20 mouse cellular contexts compared by ENCODE assay signal in genomic region chr9:103014686-103015085, GRCm38 (mm10). TPM values are rescaled to one million over a fixed set of nuclear protein-coding genes. Genes with fewer than 3 reads are reported as not detected.
DNase-seq lines count a peak whose midpoint lies in the region; TF ChIP-seq lines count a peak whose summit lies in the region.
"Had no signal": no experiment of that assay in that cellular context is flagged by ENCODE, and none has a peak within 500 bp of the region (broad histone marks: within the 10 kb centered on the region; RNA-seq: fewer than 3 reads in every experiment).

No protein-coding gene starts in this region.

- 51% methylated on average over 12 of the region's 12 CpGs for WGBS in lung, adult 2 months
- WGBS in hindbrain, embryonic 10.5 days: 92% methylated on average over 12 of the region's 12 CpGs

- no peaks in the 10 kb centered on the region for H3K36me3 ChIP-seq in hindbrain, embryonic 10.5 days
- H3K36me3 ChIP-seq: embryonic facial prominence, embryonic 13.5 days; embryonic facial prominence, embryonic 15.5 days; forebrain, embryonic 10.5 days; forebrain, embryonic 12.5 days had no signal

- H3K27ac ChIP-seq in hindbrain, embryonic 10.5 days: no peak overlapping the region
- H3K27ac ChIP-seq: embryonic facial prominence, embryonic 13.5 days; embryonic facial prominence, embryonic 15.5 days; forebrain, embryonic 10.5 days; forebrain, embryonic 12.5 days had no signal

- TF ChIP-seq POLR2A in lung, adult 2 months (IDR thresholded peaks at IDR 0.05; ENCODE audit: borderline replicate concordance, extremely low read depth, low read depth, low read length): no peak

- TF ChIP-seq CTCF in lung, adult 2 months (IDR thresholded peaks at IDR 0.05; ENCODE audit: insufficient read depth, low read length): no peak

- no peak for DNase-seq in lung, adult 2 months
- no peak for DNase-seq in lung, postnatal 4 days
- DNase-seq in lung, postnatal 36 days: peak; percentile 55
- no peak for DNase-seq in lung, postnatal 25 days (ENCODE audit: low spot score)
- no peak for DNase-seq in hindbrain, embryonic 10.5 days (ENCODE audit: low spot score)
- DNase-seq: adrenal gland, adult 2 months; adrenal gland, postnatal 10 days; adrenal gland, postnatal 25 days; cerebellum, adult 11 months; cerebellum, adult 18-20 months; cerebellum, adult 8-10 months; cerebellum, adult 9-11 months; cerebellum, postnatal 14 days; cerebellum, postnatal 36 days; embryo, embryonic 11 days had no signal

- H3K4me1 ChIP-seq in lung, adult 2 months (ENCODE audit: control insufficient read depth, insufficient read depth, low read length): peaks cover 17% of the 10 kb centered on the region
- H3K4me1 ChIP-seq in hindbrain, embryonic 10.5 days (replicated peaks): no peaks in the 10 kb centered on the region
- H3K4me1 ChIP-seq: forebrain, embryonic 10.5 days; forebrain, embryonic 12.5 days had no signal

- no peaks in the 10 kb centered on the region for H3K9me3 ChIP-seq in hindbrain, embryonic 10.5 days
- H3K9me3 ChIP-seq: embryonic facial prominence, embryonic 13.5 days; embryonic facial prominence, embryonic 15.5 days; forebrain, embryonic 10.5 days; forebrain, embryonic 12.5 days had no signal

- peak overlapping the region; percentile 21 for H3K4me3 ChIP-seq in lung, adult 2 months (replicated peaks; ENCODE audit: extremely low read depth, low read depth, low read length)
- no peak overlapping the region for H3K4me3 ChIP-seq in hindbrain, embryonic 10.5 days
- H3K4me3 ChIP-seq: embryonic facial prominence, embryonic 13.5 days; embryonic facial prominence, embryonic 15.5 days; erythroblast, embryonic 14.5 days; forebrain, embryonic 10.5 days; forebrain, embryonic 12.5 days had no signal

- H3K27me3 ChIP-seq in hindbrain, embryonic 10.5 days (ENCODE audit: insufficient read depth, poor library complexity, severe bottlenecking): peaks cover 9% of the 10 kb centered on the region
- H3K27me3 ChIP-seq: embryonic facial prominence, embryonic 13.5 days; embryonic facial prominence, embryonic 15.5 days had no signal

RNA-seq across cellular contexts. Expression of gene Slco2a1, which starts 26.2 kb away (rescaled TPM):
- polyA plus RNA-seq in lung, adult 2 months (2012; rRNA removed): 289 and 334 TPM in 2 replicates
- 0.44 and 0.45 TPM in 2 replicates for polyA plus RNA-seq in hindbrain, embryonic 10.5 days (2016; fragmentation: Nextera tagmentation; extraction: Ambion mirVana)

Comparison
In these comparisons a context has a peak if more than half of its experiments do, and no peak if none do; other contexts are left out.
1. RNA of gene Slco2a1, which starts 26.2 kb away (polyA plus RNA-seq): 289 to 334 TPM in lung, adult 2 months; 0.44 to 0.45 TPM in hindbrain, embryonic 10.5 days; every median in the first group is over 100 times any median in the second.